Mouse (Mus musculus): ENCODE measurements around the gene Lrp5. TPM values are rescaled to one million over a fixed set of nuclear protein-coding genes. Genes with fewer than 3 reads are reported as not detected.

Lrp5 gene
- polyA plus RNA-seq, 1 experiment from 2014 or later = 5.2 TPM

DNA sequence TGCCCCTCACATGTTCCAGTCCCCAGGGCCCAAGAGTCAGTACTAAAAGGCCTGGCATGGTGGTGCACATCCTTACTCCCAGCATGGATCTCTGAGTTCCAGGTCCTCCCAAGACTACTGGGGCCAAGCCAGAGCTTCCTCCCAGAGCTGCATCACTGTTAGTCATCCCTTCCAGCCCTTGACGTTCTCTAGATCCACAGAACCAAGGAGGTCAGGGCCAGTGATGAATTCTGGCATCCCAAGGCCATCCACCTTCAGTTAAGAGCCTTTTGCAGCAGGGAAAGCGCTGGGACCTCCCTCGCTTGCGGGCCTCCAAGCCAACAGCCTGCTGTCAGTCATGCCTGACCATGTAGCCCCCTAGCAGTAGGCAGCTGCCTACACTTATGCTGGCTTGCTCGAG lies 54.9 kb downstream of the Lrp5 start:
- no peak overlapping the region for H3K4me3 ChIP-seq (ENCODE audit: low read depth, low read length)
- ATAC-seq (replicated peaks; ENCODE audit: insufficient number of reproducible peaks, low FRiP score, low TSS enrichment, low read depth) (no peak), DNase-seq (ENCODE audit: low spot score) (no peak)
- H3K4me1 ChIP-seq (ENCODE audit: control insufficient read depth, insufficient read depth, low read length) = no peaks in the 10 kb centered on the region
- no peak overlapping the region for H3K27ac ChIP-seq (replicated peaks; ENCODE audit: low read depth, low read length)
- WGBS = 80% methylated on average over 5 of the region's 5 CpGs
- peaks cover 7% of the 10 kb centered on the region for H3K36me3 ChIP-seq (replicated peaks; ENCODE audit: control insufficient read depth, insufficient read depth, low read depth, low read length)
- no peak overlapping the region for H3K9ac ChIP-seq (replicated peaks; ENCODE audit: low read length)
- H3K9me3 ChIP-seq (replicated peaks; ENCODE audit: control insufficient read depth, low read length) = no peaks in the 10 kb centered on the region
- H3K27me3 ChIP-seq (ENCODE audit: control insufficient read depth, insufficient read depth, low read length) = no peaks in the 10 kb centered on the region
- H3K4me2 ChIP-seq (ENCODE audit: low read depth, low read length) = no peak overlapping the region

DNA sequence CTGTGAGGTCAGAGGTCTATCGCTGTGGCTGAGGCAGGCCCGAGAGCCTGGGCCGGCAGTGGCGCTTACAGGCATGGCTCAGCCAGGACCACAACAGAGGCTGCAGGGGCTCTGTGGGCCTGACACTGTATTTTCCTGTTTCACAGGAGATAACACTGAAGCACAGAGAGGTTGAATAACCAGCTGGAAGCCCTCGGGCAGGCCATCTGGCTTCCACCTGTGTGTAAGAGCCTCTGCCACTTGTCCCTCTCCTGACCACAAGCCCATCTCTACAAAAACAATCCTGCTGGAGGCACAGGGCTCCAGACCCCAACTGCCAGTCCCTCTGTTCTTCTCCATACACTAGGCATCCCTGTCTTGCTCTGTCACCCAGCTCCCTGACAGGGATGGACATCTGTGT lies 55.9 kb downstream of the Lrp5 start:
- DNase-seq (ENCODE audit: low spot score) = no peak

DNA sequence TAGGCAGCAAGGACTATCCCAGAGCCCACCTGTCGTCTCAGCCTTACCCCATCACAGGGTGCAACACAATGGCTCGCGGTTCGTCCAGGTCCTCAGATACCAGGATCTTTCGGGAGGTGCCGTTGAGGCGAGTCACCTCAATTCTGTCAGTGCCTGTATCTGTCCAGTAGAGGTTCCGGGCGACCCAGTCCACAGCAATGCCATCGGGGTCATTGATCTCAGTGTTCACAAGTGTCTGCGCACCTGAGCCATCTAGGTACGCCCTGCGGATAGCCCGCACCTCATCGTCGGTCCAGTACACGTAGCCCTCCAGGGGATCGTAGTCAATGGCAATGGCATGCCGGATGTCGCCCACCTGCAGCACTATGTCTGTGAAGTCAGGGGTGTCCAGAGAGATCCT lies 56.3 kb downstream of the Lrp5 start:
- Histone ChIP-seq H3K27ac (replicated peaks; ENCODE audit: low read depth, low read length) (no peak overlapping the region), H3K9ac (replicated peaks; ENCODE audit: low read length) (no peak overlapping the region), H3K27me3 (ENCODE audit: control insufficient read depth, insufficient read depth, low read length) (no peaks in the 10 kb centered on the region), H3K36me3 (replicated peaks; ENCODE audit: control insufficient read depth, insufficient read depth, low read depth, low read length) (peaks cover 7% of the 10 kb centered on the region), H3K4me3 (ENCODE audit: low read depth, low read length) (no peak overlapping the region), H3K4me2 (ENCODE audit: low read depth, low read length) (no peak overlapping the region), H3K4me1 (ENCODE audit: control insufficient read depth, insufficient read depth, low read length) (no peaks in the 10 kb centered on the region), H3K9me3 (replicated peaks; ENCODE audit: control insufficient read depth, low read length) (no peaks in the 10 kb centered on the region)
- WGBS = 93% methylated on average over 20 of the region's 20 CpGs
- DNase-seq (ENCODE audit: low spot score) (no peak), ATAC-seq (replicated peaks; ENCODE audit: insufficient number of reproducible peaks, low FRiP score, low TSS enrichment, low read depth) (no peak)

More for the DNA sequence above, 55.9 kb downstream of the Lrp5 start:
- H3K27me3 ChIP-seq (ENCODE audit: control insufficient read depth, insufficient read depth, low read length) = no peaks in the 10 kb centered on the region
- H3K27ac ChIP-seq (replicated peaks; ENCODE audit: low read depth, low read length) = no peak overlapping the region
- no peak overlapping the region for H3K4me2 ChIP-seq (ENCODE audit: low read depth, low read length)
- no peak overlapping the region for H3K9ac ChIP-seq (replicated peaks; ENCODE audit: low read length)
- H3K9me3 ChIP-seq (replicated peaks; ENCODE audit: control insufficient read depth, low read length) = no peaks in the 10 kb centered on the region
- 55% methylated on average over 5 of the region's 5 CpGs for WGBS
- no peaks in the 10 kb centered on the region for H3K4me1 ChIP-seq (ENCODE audit: control insufficient read depth, insufficient read depth, low read length)
- no peak for ATAC-seq (replicated peaks; ENCODE audit: insufficient number of reproducible peaks, low FRiP score, low TSS enrichment, low read depth)
- H3K36me3 ChIP-seq (replicated peaks; ENCODE audit: control insufficient read depth, insufficient read depth, low read depth, low read length) = peaks cover 7% of the 10 kb centered on the region
- no peak overlapping the region for H3K4me3 ChIP-seq (ENCODE audit: low read depth, low read length)

DNA sequence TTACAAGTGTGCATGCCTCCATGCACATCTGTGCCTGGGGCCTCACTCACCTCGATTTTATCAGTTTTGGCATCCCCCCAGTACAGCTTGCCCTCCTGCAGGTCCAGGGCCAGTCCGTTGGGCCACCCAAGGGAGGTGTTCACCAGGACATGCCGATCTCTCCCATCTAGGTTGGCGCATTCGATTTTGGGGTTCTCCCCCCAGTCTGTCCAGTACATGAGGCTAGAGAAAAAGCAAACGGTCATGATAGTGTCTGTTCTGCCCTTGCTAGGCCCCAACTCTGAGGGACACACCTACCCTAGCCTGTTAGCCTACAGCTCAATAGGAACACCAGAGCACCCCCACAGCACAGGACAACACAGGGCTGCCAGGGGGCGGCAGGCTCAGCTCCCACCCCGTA lies 58.1 kb downstream of the Lrp5 start:
- Histone ChIP-seq H3K9me3 (replicated peaks; ENCODE audit: control insufficient read depth, low read length) (no peaks in the 10 kb centered on the region), H3K27me3 (ENCODE audit: control insufficient read depth, insufficient read depth, low read length) (no peaks in the 10 kb centered on the region), H3K36me3 (replicated peaks; ENCODE audit: control insufficient read depth, insufficient read depth, low read depth, low read length) (peaks cover 7% of the 10 kb centered on the region), H3K4me2 (ENCODE audit: low read depth, low read length) (no peak overlapping the region), H3K4me1 (ENCODE audit: control insufficient read depth, insufficient read depth, low read length) (no peaks in the 10 kb centered on the region), H3K9ac (replicated peaks; ENCODE audit: low read length) (no peak overlapping the region), H3K27ac (replicated peaks; ENCODE audit: low read depth, low read length) (no peak overlapping the region), H3K4me3 (ENCODE audit: low read depth, low read length) (no peak overlapping the region)
- DNase-seq (ENCODE audit: low spot score) (no peak), ATAC-seq (replicated peaks; ENCODE audit: insufficient number of reproducible peaks, low FRiP score, low TSS enrichment, low read depth) (no peak)
- WGBS = 83% methylated on average over 8 of the region's 8 CpGs

DNA sequence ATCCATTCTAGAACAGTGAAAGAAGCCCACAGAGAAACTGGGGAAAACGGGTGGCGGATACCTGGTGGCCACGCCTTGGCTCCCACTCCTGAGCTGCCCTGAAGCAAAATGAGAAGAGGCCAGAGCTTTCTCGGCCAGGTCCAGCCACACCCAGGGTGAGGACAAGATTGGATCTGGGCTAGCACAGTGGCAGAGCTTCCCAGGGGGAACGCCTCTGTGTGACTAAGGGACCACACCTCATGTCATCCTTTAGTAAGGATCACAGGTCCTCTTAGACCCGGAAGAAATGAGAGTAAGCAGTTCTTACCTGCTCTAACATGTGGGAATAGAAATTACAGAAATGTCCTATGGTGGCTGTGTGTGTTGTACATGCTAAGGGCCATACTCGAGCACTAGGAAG lies 61.3 kb downstream of the Lrp5 start:
- no peaks in the 10 kb centered on the region for H3K9me3 ChIP-seq (replicated peaks; ENCODE audit: control insufficient read depth, low read length)
- no peak for DNase-seq (ENCODE audit: low spot score)
- no peaks in the 10 kb centered on the region for H3K27me3 ChIP-seq (ENCODE audit: control insufficient read depth, insufficient read depth, low read length)
- H3K4me3 ChIP-seq (ENCODE audit: low read depth, low read length) = no peak overlapping the region
- no peaks in the 10 kb centered on the region for H3K4me1 ChIP-seq (ENCODE audit: control insufficient read depth, insufficient read depth, low read length)
- no peak overlapping the region for H3K9ac ChIP-seq (replicated peaks; ENCODE audit: low read length)
- no peak for ATAC-seq (replicated peaks; ENCODE audit: insufficient number of reproducible peaks, low FRiP score, low TSS enrichment, low read depth)
- no peak overlapping the region for H3K4me2 ChIP-seq (ENCODE audit: low read depth, low read length)
- 88% methylated on average over 7 of the region's 7 CpGs for WGBS
- H3K27ac ChIP-seq (replicated peaks; ENCODE audit: low read depth, low read length) = no peak overlapping the region
- peaks cover 28% of the 10 kb centered on the region for H3K36me3 ChIP-seq (replicated peaks; ENCODE audit: control insufficient read depth, insufficient read depth, low read depth, low read length)

DNA sequence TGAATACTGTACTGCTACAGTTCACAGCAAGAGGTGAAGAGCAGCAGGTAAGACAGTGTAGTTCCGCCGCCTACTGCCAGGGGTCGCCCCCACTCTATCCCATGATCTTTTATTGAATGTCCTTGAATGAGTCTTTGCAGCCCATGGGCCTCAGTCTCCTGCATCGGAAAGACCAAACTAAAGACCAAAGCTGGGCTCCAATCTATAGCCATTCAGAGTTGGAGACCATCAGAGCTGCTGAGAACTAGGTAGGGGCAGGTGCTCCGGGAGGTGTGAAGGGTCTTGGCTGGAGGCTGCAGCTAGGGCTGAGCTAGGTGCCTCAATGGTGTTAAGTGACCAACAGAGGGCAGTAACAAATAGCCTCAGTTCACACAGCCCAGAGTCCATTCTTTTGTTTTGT lies 62.5 kb downstream of the Lrp5 start:
- DNase-seq (ENCODE audit: low spot score) (peak; percentile 65), ATAC-seq (replicated peaks; ENCODE audit: insufficient number of reproducible peaks, low FRiP score, low TSS enrichment, low read depth) (0 out of 2 replicates have a peak, but pooled peaks have one; percentile 40)
- no peak overlapping the region for H3K4me2 ChIP-seq (ENCODE audit: low read depth, low read length)
- no peaks in the 10 kb centered on the region for H3K4me1 ChIP-seq (ENCODE audit: control insufficient read depth, insufficient read depth, low read length)
- H3K36me3 ChIP-seq (replicated peaks; ENCODE audit: control insufficient read depth, insufficient read depth, low read depth, low read length) = peaks cover 32% of the 10 kb centered on the region
- 71% methylated on average over 5 of the region's 5 CpGs for WGBS
- no peak overlapping the region for H3K9ac ChIP-seq (replicated peaks; ENCODE audit: low read length)
- no peaks in the 10 kb centered on the region for H3K27me3 ChIP-seq (ENCODE audit: control insufficient read depth, insufficient read depth, low read length)
- no peaks in the 10 kb centered on the region for H3K9me3 ChIP-seq (replicated peaks; ENCODE audit: control insufficient read depth, low read length)
- no peak overlapping the region for H3K4me3 ChIP-seq (ENCODE audit: low read depth, low read length)
- H3K27ac ChIP-seq (replicated peaks; ENCODE audit: low read depth, low read length) = no peak overlapping the region

DNA sequence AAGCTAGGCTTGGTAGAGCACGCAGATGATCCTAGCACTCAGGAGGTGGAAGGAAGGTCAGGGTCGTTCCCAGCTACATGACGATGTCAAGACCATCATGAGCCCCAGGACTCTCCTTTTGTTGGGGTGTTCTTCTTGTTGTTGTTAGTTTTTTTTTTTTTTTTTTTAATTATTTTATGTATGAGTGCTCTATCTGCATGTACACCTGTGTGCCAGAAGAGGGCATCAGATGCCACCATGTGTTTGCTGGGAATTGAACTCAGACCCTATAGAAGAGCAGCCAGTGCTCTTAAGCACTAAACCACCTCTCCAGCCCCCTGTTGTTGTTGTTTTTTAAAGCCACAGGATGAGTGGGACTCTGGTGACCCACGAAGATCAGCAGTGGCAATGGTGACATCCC lies 63.1 kb downstream of the Lrp5 start:
- DNase-seq (ENCODE audit: low spot score) (no peak), ATAC-seq (replicated peaks; ENCODE audit: insufficient number of reproducible peaks, low FRiP score, low TSS enrichment, low read depth) (no peak)
- Histone ChIP-seq H3K27me3 (ENCODE audit: control insufficient read depth, insufficient read depth, low read length) (no peaks in the 10 kb centered on the region), H3K9ac (replicated peaks; ENCODE audit: low read length) (no peak overlapping the region), H3K36me3 (replicated peaks; ENCODE audit: control insufficient read depth, insufficient read depth, low read depth, low read length) (peaks cover 32% of the 10 kb centered on the region), H3K9me3 (replicated peaks; ENCODE audit: control insufficient read depth, low read length) (no peaks in the 10 kb centered on the region), H3K27ac (replicated peaks; ENCODE audit: low read depth, low read length) (no peak overlapping the region), H3K4me3 (ENCODE audit: low read depth, low read length) (no peak overlapping the region), H3K4me2 (ENCODE audit: low read depth, low read length) (no peak overlapping the region), H3K4me1 (ENCODE audit: control insufficient read depth, insufficient read depth, low read length) (no peaks in the 10 kb centered on the region)
- 91% methylated on average over 4 of the region's 4 CpGs for WGBS

DNA sequence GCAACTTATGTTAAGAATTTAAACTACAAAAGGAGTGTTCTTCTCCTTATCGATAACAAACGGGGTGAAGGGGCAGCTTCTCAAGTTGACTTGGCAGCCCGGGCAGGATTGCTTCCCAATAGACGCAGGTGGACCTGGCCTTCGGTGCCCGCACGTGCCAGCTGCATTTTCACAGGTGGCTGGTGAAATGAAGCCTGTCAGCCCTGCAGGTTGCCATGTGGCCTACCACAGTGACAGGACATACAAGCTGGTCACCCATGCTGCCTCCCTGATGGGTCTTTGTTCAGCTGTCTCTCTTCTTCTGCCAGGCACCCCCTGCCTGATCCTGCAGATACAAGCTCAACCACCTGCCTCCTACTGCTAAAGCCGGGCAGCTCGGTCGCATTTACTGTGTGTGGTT lies 65.5 kb downstream of the Lrp5 start:
- no peak for ATAC-seq (replicated peaks; ENCODE audit: insufficient number of reproducible peaks, low FRiP score, low TSS enrichment, low read depth)
- H3K36me3 ChIP-seq (replicated peaks; ENCODE audit: control insufficient read depth, insufficient read depth, low read depth, low read length) = peaks cover 29% of the 10 kb centered on the region

More for the DNA sequence above, 65.5 kb downstream of the Lrp5 start:
- Histone ChIP-seq H3K4me3 (ENCODE audit: low read depth, low read length) (no peak overlapping the region), H3K27me3 (ENCODE audit: control insufficient read depth, insufficient read depth, low read length) (no peaks in the 10 kb centered on the region), H3K9ac (replicated peaks; ENCODE audit: low read length) (no peak overlapping the region), H3K27ac (replicated peaks; ENCODE audit: low read depth, low read length) (no peak overlapping the region), H3K4me2 (ENCODE audit: low read depth, low read length) (no peak overlapping the region), H3K9me3 (replicated peaks; ENCODE audit: control insufficient read depth, low read length) (no peaks in the 10 kb centered on the region), H3K4me1 (ENCODE audit: control insufficient read depth, insufficient read depth, low read length) (no peaks in the 10 kb centered on the region)
- 97% methylated on average over 10 of the region's 10 CpGs for WGBS
- DNase-seq (ENCODE audit: low spot score) = no peak

Measured in embryonic facial prominence, embryonic 11.5 days (tissue).